Mouse (Mus musculus): ENCODE data around the gene Tns1. TPM values are rescaled to one million over a fixed set of nuclear protein-coding genes. Genes with fewer than 3 reads are reported as not detected.

Gene Tns1
- polyA plus RNA-seq, 1 experiment from 2014 or later: 137 TPM

DNA sequence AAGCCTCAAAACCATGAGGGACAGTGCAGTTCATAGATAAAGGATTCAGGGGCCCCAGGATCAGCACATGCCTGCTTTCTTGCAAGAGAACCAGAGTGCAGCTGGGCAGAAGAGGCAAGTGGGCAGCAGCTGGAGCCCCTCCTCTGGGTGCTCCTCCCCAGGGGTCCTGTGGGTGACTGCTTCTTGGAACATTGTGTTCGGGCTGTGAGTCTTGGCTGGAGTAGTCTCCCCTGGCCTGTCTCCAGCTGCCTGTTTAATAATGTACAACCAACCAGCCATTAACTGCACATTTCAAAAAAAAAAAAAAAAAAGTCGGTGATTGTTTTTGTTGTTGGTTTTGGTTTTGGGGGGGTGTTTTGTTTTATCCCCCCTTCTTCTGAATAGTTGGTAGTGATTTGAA, 76.9 kb downstream of the Tns1 start:
- peak; percentile 81 for ATAC-seq (ENCODE audit: low read depth)
- no peaks in the 10 kb centered on the region for H3K36me3 ChIP-seq (ENCODE audit: control insufficient read depth, insufficient read depth, low read length)
- no peaks in the 10 kb centered on the region for H3K9me3 ChIP-seq (ENCODE audit: control insufficient read depth, low read length)
- H3K27ac ChIP-seq (ENCODE audit: low read length): peak overlapping the region; percentile 89
- no peak overlapping the region for H3K4me3 ChIP-seq (ENCODE audit: low read length)
- no peaks in the 10 kb centered on the region for H3K27me3 ChIP-seq (ENCODE audit: control insufficient read depth, insufficient read depth, low read depth, low read length)
- H3K9ac ChIP-seq (ENCODE audit: low read length): no peak overlapping the region; the same call in 1 of the 2 replicates
- H3K4me1 ChIP-seq (replicated peaks; ENCODE audit: control insufficient read depth, insufficient read depth, low read length): peaks cover 56% of the 10 kb centered on the region
- H3K4me2 ChIP-seq (ENCODE audit: low read depth, low read length): no peak overlapping the region; the same call in 1 of the 2 replicates
- 19% methylated on average over 2 of the region's 2 CpGs for WGBS

DNA sequence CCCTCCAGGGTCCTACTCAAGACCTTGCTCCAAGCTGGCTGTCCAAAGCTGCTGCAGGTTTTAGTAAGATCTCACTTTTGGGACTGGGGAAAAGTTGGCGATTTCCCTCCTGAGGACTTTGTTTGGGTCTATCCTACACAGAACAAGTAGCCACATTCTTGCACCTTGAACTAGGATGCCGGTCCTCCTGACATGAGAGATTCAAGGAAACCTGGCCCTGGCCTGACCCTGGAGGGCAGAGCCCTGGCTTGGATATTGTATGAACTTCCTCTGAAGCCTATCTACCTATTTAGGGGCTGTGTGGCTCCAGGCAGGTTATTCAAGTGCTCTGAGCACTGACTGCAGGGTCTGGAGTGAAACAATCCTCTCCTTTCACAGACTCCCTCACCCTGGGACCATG, 79.2 kb downstream of the Tns1 start:
- WGBS: 78% methylated on average over 2 of the region's 2 CpGs
- no peak overlapping the region for H3K4me2 ChIP-seq (ENCODE audit: low read depth, low read length)
- no peaks in the 10 kb centered on the region for H3K36me3 ChIP-seq (ENCODE audit: control insufficient read depth, insufficient read depth, low read length)
- H3K4me1 ChIP-seq (replicated peaks; ENCODE audit: control insufficient read depth, insufficient read depth, low read length): peaks cover 70% of the 10 kb centered on the region
- H3K27ac ChIP-seq (ENCODE audit: low read length): no peak overlapping the region
- no peaks in the 10 kb centered on the region for H3K9me3 ChIP-seq (ENCODE audit: control insufficient read depth, low read length)
- H3K9ac ChIP-seq (ENCODE audit: low read length): no peak overlapping the region
- ATAC-seq (ENCODE audit: low read depth): no peak
- H3K4me3 ChIP-seq (ENCODE audit: low read length): no peak overlapping the region
- no peaks in the 10 kb centered on the region for H3K27me3 ChIP-seq (ENCODE audit: control insufficient read depth, insufficient read depth, low read depth, low read length)

DNA sequence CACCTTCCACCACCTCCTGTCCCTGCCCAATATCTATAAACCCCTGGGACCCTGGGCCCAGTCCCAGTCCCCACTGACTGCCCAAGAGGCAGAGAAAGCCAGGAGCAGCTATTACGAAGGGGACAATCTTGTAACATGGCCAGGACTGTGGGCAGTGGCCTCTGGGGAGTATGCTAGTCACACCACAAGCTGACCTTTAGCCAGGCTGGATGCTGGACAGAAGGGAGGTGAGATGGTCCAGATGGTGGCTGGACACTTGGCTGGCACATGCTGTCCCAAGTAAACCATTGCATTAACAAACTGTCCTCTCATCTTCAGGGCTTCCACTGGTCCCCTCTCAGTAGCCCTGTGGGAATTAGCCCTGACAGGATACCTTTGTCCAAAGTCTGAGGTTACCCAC, 79.8 kb downstream of the Tns1 start:
- H3K4me3 ChIP-seq (ENCODE audit: low read length): no peak overlapping the region
- 43% methylated on average over 1 of the region's 1 CpGs for WGBS
- peaks cover 64% of the 10 kb centered on the region for H3K4me1 ChIP-seq (replicated peaks; ENCODE audit: control insufficient read depth, insufficient read depth, low read length)
- no peak for ATAC-seq (ENCODE audit: low read depth)
- no peaks in the 10 kb centered on the region for H3K27me3 ChIP-seq (ENCODE audit: control insufficient read depth, insufficient read depth, low read depth, low read length)
- no peak overlapping the region for H3K9ac ChIP-seq (ENCODE audit: low read length)
- no peak overlapping the region for H3K27ac ChIP-seq (ENCODE audit: low read length)
- no peak overlapping the region for H3K4me2 ChIP-seq (ENCODE audit: low read depth, low read length)
- H3K36me3 ChIP-seq (ENCODE audit: control insufficient read depth, insufficient read depth, low read length): no peaks in the 10 kb centered on the region
- no peaks in the 10 kb centered on the region for H3K9me3 ChIP-seq (ENCODE audit: control insufficient read depth, low read length)

DNA sequence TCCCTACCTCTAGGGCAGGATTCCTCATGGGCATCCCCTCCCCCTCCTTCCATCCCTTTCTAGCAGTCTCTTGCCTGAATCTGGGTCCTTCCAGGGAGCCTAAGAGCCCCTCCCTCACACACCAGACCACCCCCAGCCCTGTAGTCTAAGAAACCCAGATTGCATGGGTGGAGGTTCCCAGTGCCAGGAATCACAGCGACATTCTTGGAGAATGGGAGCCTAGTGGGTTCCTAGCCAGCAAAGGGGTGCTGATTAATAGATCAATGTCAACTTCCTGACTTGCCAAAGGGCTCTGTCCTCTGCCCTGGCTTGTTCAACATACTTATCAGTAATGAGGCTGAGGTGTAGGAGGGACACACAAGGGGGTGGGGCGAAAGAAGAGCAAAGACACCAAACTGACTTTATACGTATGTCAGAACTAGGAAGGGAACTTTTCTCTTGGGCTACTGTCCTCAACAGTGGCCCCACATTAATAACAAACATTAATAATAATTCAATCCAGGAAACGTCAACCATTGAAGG, 80.6 kb downstream of the Tns1 start:
- 34% methylated on average over 4 of the region's 4 CpGs for WGBS
- peaks cover 61% of the 10 kb centered on the region for H3K4me1 ChIP-seq (replicated peaks; ENCODE audit: control insufficient read depth, insufficient read depth, low read length)

DNA sequence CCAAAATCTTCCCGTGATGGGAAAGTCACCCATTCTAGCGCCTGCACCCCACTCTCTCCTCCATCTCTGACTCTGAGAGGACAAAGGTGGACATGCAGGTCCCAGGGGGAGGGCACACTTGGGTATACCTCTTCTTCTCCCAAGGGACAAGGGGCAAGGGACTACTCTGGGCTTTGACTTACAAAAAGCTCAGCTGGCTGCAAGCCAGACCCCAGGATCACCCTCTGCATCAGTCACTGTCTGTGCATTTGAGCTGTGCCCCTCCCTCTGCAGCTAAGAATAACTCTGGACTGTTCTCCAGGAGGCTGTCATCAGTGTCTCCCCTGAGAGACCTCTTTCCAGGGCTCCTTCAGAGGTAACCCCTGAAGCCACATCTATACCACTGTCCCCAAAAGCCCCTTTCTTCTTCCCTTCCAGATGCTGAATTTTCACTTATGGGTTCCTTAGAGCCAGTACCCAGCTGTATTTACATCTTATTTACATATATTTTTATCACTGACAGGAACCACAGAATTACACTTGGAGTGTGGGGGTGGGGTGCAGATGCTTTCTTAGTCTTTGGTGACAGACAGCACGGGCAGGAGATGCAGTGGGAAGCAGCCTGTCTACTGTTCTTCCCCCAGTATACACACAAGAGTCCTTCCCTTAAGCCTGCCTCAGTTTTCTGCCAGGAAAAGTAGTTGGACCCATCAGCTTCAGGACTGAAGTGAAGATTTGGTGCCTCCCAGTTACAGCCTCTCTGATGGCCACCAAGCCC, 81.4 kb downstream of the Tns1 start:
- H3K27me3 ChIP-seq (ENCODE audit: control insufficient read depth, insufficient read depth, low read depth, low read length): no peaks in the 10 kb centered on the region
- H3K9me3 ChIP-seq (ENCODE audit: control insufficient read depth, low read length): no peaks in the 10 kb centered on the region
- peaks cover 62% of the 10 kb centered on the region for H3K4me1 ChIP-seq (replicated peaks; ENCODE audit: control insufficient read depth, insufficient read depth, low read length)
- no peak overlapping the region for H3K9ac ChIP-seq (ENCODE audit: low read length)
- 50% methylated on average over 3 of the region's 3 CpGs for WGBS
- ATAC-seq (ENCODE audit: low read depth): no peak
- H3K27ac ChIP-seq (ENCODE audit: low read length): peak overlapping the region; percentile 12; the same call in 1 of the 2 replicates
- H3K4me3 ChIP-seq (ENCODE audit: low read length): no peak overlapping the region
- H3K36me3 ChIP-seq (ENCODE audit: control insufficient read depth, insufficient read depth, low read length): no peaks in the 10 kb centered on the region
- H3K4me2 ChIP-seq (ENCODE audit: low read depth, low read length): no peak overlapping the region

More for the DNA sequence above, 80.6 kb downstream of the Tns1 start:
- no peak overlapping the region for H3K4me3 ChIP-seq (ENCODE audit: low read length)
- no peak for ATAC-seq (ENCODE audit: low read depth)
- no peak overlapping the region for H3K4me2 ChIP-seq (ENCODE audit: low read depth, low read length)
- no peak overlapping the region for H3K27ac ChIP-seq (ENCODE audit: low read length)
- H3K9ac ChIP-seq (ENCODE audit: low read length): no peak overlapping the region
- no peaks in the 10 kb centered on the region for H3K9me3 ChIP-seq (ENCODE audit: control insufficient read depth, low read length)
- H3K36me3 ChIP-seq (ENCODE audit: control insufficient read depth, insufficient read depth, low read length): no peaks in the 10 kb centered on the region
- no peaks in the 10 kb centered on the region for H3K27me3 ChIP-seq (ENCODE audit: control insufficient read depth, insufficient read depth, low read depth, low read length)

DNA sequence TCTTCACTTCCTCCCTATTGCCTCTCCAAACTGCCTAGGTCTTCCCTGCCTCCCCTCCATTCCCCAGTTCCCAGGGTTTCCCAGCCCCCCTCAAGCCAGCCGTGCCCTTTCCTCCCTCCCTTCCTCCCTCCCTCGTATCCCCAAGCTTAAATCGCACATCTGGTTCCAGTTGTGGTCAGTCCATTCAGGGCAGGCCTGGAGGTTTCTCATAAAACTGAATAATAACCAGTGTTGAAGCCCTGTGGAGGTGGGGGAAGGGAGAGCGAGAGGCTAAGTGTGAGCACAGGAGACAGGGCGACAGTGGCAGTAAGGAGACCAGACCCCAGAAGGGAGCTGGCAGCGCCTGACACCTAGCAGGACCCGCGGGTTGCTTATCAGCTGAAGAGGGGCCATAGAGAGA, 82.6 kb downstream of the Tns1 start:
- no peaks in the 10 kb centered on the region for H3K36me3 ChIP-seq (ENCODE audit: control insufficient read depth, insufficient read depth, low read length)
- H3K9ac ChIP-seq (ENCODE audit: low read length): no peak overlapping the region; the same call in 1 of the 2 replicates
- H3K4me3 ChIP-seq (ENCODE audit: low read length): no peak overlapping the region
- peaks cover 58% of the 10 kb centered on the region for H3K4me1 ChIP-seq (replicated peaks; ENCODE audit: control insufficient read depth, insufficient read depth, low read length)
- 0 out of 2 replicates have a peak, but pooled peaks have one; percentile 9 for ATAC-seq (ENCODE audit: low read depth)
- WGBS: 23% methylated on average over 8 of the region's 8 CpGs
- no peaks in the 10 kb centered on the region for H3K27me3 ChIP-seq (ENCODE audit: control insufficient read depth, insufficient read depth, low read depth, low read length)
- no peak overlapping the region for H3K4me2 ChIP-seq (ENCODE audit: low read depth, low read length)
- no peak overlapping the region for H3K27ac ChIP-seq (ENCODE audit: low read length)
- no peaks in the 10 kb centered on the region for H3K9me3 ChIP-seq (ENCODE audit: control insufficient read depth, low read length)

DNA sequence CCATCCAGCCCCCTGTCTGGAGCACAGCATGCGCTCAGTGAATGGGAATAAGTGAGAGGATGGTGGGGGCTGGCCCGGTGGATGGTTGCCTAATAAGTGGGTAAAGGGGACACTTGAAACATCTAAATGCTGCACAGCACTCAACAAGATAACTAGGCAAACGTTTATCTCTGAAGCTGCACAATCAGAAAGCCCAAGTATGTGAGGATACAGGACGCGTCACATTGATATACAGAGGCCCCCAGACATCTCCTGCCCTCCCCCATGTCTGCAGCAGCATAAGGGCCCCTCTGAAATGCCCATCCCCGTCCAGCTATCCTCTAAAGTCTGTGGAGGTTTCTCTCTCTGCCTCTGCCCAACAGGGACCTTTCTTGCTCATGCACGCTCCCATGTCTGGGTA, 83.1 kb downstream of the Tns1 start:
- H3K4me3 ChIP-seq (ENCODE audit: low read length): no peak overlapping the region
- no peaks in the 10 kb centered on the region for H3K36me3 ChIP-seq (ENCODE audit: control insufficient read depth, insufficient read depth, low read length)
- ATAC-seq (ENCODE audit: low read depth): no peak
- 52% methylated on average over 7 of the region's 7 CpGs for WGBS
- peaks cover 56% of the 10 kb centered on the region for H3K4me1 ChIP-seq (replicated peaks; ENCODE audit: control insufficient read depth, insufficient read depth, low read length)
- H3K27me3 ChIP-seq (ENCODE audit: control insufficient read depth, insufficient read depth, low read depth, low read length): no peaks in the 10 kb centered on the region
- H3K9ac ChIP-seq (ENCODE audit: low read length): no peak overlapping the region
- no peaks in the 10 kb centered on the region for H3K9me3 ChIP-seq (ENCODE audit: control insufficient read depth, low read length)
- no peak overlapping the region for H3K4me2 ChIP-seq (ENCODE audit: low read depth, low read length)
- no peak overlapping the region for H3K27ac ChIP-seq (ENCODE audit: low read length)

DNA sequence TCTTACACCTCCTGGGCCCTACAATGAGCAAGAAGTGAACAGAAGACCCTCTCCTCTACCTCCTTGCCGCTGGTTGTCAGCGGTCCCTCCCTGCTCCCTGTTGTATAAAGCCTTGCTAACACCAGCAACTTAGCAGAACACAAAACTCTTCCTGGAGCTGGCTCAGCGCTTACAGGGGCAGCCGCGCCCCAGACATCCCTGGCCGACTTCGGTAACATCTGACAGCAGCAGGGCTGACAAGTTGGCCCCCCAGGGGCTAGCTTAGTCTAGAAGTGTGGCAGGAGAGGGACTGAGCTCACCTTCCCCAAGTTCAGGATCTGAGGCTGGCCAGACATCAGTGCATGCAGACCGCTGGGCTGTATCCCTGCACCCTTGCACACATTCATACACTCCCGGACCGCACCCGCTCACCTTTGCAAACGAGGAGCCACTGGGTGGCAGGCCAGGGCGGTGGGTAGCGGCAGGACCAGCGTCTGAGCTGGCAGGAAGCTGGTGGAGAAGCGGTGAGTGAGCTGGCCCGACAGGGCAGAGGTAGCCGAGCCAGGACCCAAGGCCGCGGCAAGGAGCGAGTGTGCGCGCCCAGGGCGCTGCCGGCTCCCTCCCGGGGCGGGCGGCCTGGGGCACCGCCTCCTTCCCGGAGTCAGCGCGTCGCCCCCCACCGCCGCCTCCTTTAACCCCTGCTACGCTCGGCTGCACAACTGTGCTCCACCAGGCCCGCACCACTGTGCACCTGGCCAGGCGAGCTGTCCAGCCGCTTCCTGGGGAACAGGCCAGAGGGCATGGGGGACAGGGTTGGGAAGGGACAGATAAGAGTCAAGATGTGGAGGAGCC, 87.5 kb downstream of the Tns1 start:
- no peaks in the 10 kb centered on the region for H3K36me3 ChIP-seq (ENCODE audit: control insufficient read depth, insufficient read depth, low read length)
- H3K4me1 ChIP-seq (replicated peaks; ENCODE audit: control insufficient read depth, insufficient read depth, low read length): peaks cover 63% of the 10 kb centered on the region
- no peaks in the 10 kb centered on the region for H3K9me3 ChIP-seq (ENCODE audit: control insufficient read depth, low read length)
- WGBS: 3% methylated on average over 29 of the region's 40 CpGs
- H3K4me3 ChIP-seq (ENCODE audit: low read length): peak overlapping the region; percentile 67
- H3K27ac ChIP-seq (ENCODE audit: low read length): peak overlapping the region; percentile 72
- peak overlapping the region; percentile 72 for H3K4me2 ChIP-seq (ENCODE audit: low read depth, low read length)
- no peaks in the 10 kb centered on the region for H3K27me3 ChIP-seq (ENCODE audit: control insufficient read depth, insufficient read depth, low read depth, low read length)
- ATAC-seq (ENCODE audit: low read depth): peak; percentile 74
- peak overlapping the region; percentile 78 for H3K9ac ChIP-seq (ENCODE audit: low read length)

DNA sequence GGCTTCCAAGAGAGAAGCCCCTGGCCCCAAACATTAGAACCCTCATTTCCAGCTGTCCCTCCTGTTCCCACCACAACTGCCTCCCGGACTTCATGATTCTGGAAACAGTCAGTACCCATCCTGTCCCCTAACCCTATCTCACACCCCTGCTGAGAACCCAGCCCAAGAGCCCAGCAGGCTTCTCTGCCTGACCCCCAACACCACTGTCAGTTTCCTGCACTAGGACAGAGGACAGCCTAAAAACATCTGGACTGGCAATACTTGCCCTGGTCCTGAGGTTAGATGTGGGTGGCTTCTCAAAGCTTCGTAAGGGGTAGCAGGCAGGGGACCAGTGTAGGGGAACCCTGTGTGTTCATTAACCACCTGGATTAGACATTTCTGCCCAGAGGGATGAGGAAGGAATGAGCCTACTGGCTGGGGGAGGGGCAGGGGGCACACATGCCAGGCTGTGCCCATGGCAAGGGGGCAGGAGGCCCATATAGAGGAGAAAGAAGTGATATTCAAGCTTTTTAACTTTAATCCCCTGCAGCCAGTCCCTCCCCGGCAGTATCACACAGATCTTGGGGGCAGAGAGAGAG, 88.2 kb downstream of the Tns1 start:
- H3K9me3 ChIP-seq (ENCODE audit: control insufficient read depth, low read length): no peaks in the 10 kb centered on the region
- peak overlapping the region; percentile 78 for H3K9ac ChIP-seq (ENCODE audit: low read length)
- WGBS: 41% methylated on average over 3 of the region's 3 CpGs
- ATAC-seq (ENCODE audit: low read depth): no peak
- H3K4me2 ChIP-seq (ENCODE audit: low read depth, low read length): peak overlapping the region; percentile 72
- H3K27me3 ChIP-seq (ENCODE audit: control insufficient read depth, insufficient read depth, low read depth, low read length): no peaks in the 10 kb centered on the region
- H3K27ac ChIP-seq (ENCODE audit: low read length): peak overlapping the region; percentile 72
- H3K4me3 ChIP-seq (ENCODE audit: low read length): peak overlapping the region; percentile 67
- no peaks in the 10 kb centered on the region for H3K36me3 ChIP-seq (ENCODE audit: control insufficient read depth, insufficient read depth, low read length)
- peaks cover 63% of the 10 kb centered on the region for H3K4me1 ChIP-seq (replicated peaks; ENCODE audit: control insufficient read depth, insufficient read depth, low read length)
